Mouse (Mus musculus) cerebellum, adult 2 months (tissue): ENCODE data around the gene Prkab1.

Experiments
- CTCF ChIP-seq: fragments of 200-500 bp; IDR thresholded peaks from 2 replicates; pipeline ENCODE4 v1.5.1; 2011; ENCODE audit warnings: low read depth, mild to moderate bottlenecking, control low read depth, low read length, moderate library complexity, borderline replicate concordance; ENCODE audit not compliant: insufficient read depth
- POLR2A ChIP-seq: fragments of 200-500 bp; IDR thresholded peaks from 2 replicates; pipeline ENCODE4 v1.6.1; 2011; ENCODE audit warnings: low read length, control low read depth, borderline replicate concordance; ENCODE audit not compliant: insufficient read depth

DNA sequence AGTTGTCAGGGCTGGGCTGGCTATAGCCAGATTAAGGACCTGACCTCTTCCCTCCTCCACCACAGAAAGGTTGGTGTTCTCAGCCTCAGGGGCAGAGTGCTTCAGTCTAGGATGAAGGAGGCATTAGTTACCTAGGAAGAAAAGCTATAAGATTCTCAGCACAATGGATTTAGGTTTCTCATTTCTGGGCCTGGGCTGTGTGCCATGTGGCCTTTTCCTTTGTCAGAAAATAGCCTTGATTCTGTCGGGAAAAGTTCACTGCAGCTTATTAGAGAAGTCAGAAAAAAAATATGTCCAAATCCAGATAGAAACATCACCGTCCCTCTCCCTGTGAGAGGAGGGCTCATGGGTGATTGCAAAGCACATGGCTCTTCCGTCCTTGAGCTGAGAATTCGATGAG is 25.5 kb upstream of the Prkab1 start:
- no peak for TF ChIP-seq CTCF
- no peak for TF ChIP-seq POLR2A
